Mouse (Mus musculus): Measurements from ENCODE around the gene Washc4. TPM values are rescaled to one million over a fixed set of nuclear protein-coding genes. Genes with fewer than 3 reads are reported as not detected.

Gene Washc4
- polyA plus RNA-seq, 1 experiment from 2014 or later = 38.9 TPM

- Histone ChIP-seq H3K4me2 (no peak overlapping the region), H3K36me3 (peaks cover 69% of the 10 kb centered on the region), H3K9me3 (no peaks in the 10 kb centered on the region), H3K27ac (peak overlapping the region; percentile 53), H3K9ac (no peak overlapping the region), H3K4me1 (replicated peaks) (peaks cover 9% of the 10 kb centered on the region), H3K4me3 (no peak overlapping the region), H3K27me3 (no peaks in the 10 kb centered on the region)
- 39% methylated on average over 8 of the region's 8 CpGs for WGBS
- no peak for ATAC-seq (ENCODE audit: low FRiP score)
Observed at GRCm38 (mm10) chr10:83605637-83606183, 62.2 kb downstream of the Washc4 start.

- Histone ChIP-seq H3K36me3 (peaks cover 70% of the 10 kb centered on the region), H3K9ac (no peak overlapping the region), H3K27me3 (no peaks in the 10 kb centered on the region), H3K27ac (no peak overlapping the region), H3K4me2 (no peak overlapping the region), H3K4me1 (replicated peaks) (peaks cover 9% of the 10 kb centered on the region), H3K9me3 (no peaks in the 10 kb centered on the region), H3K4me3 (no peak overlapping the region)
- ATAC-seq (ENCODE audit: low FRiP score) = no peak
- WGBS = 95% methylated on average over 3 of the region's 3 CpGs
Observed at GRCm38 (mm10) chr10:83607111-83607510, 63.6 kb downstream of the Washc4 start.

GRCm38 (mm10) chr10:83608596-83608995 is 65.0 kb downstream of the Washc4 start:
- WGBS = 82% methylated on average over 8 of the region's 8 CpGs
- H3K27me3 ChIP-seq = no peaks in the 10 kb centered on the region
- no peaks in the 10 kb centered on the region for H3K9me3 ChIP-seq
- peaks cover 9% of the 10 kb centered on the region for H3K4me1 ChIP-seq (replicated peaks)
- H3K4me2 ChIP-seq = no peak overlapping the region
- peaks cover 75% of the 10 kb centered on the region for H3K36me3 ChIP-seq
- no peak for ATAC-seq (ENCODE audit: low FRiP score)
- no peak overlapping the region for H3K9ac ChIP-seq
- no peak overlapping the region for H3K4me3 ChIP-seq
- H3K27ac ChIP-seq = no peak overlapping the region

- Histone ChIP-seq H3K4me2 (no peak overlapping the region), H3K4me1 (replicated peaks) (peaks cover 7% of the 10 kb centered on the region), H3K4me3 (no peak overlapping the region), H3K9me3 (no peaks in the 10 kb centered on the region), H3K9ac (no peak overlapping the region), H3K27me3 (no peaks in the 10 kb centered on the region), H3K27ac (no peak overlapping the region), H3K36me3 (peaks cover 82% of the 10 kb centered on the region)
- WGBS = 97% methylated on average over 7 of the region's 7 CpGs
- ATAC-seq (ENCODE audit: low FRiP score) = no peak
Observed at GRCm38 (mm10) chr10:83610518-83610917, 67.0 kb downstream of the Washc4 start.

- WGBS = 97% methylated on average over 5 of the region's 5 CpGs
- ATAC-seq (ENCODE audit: low FRiP score) = no peak
- no peak overlapping the region for H3K4me3 ChIP-seq
- H3K9ac ChIP-seq = no peak overlapping the region
- H3K9me3 ChIP-seq = no peaks in the 10 kb centered on the region
- H3K27ac ChIP-seq = no peak overlapping the region
- no peak overlapping the region for H3K4me2 ChIP-seq
- peaks cover 81% of the 10 kb centered on the region for H3K36me3 ChIP-seq
- no peaks in the 10 kb centered on the region for H3K27me3 ChIP-seq
- no peaks in the 10 kb centered on the region for H3K4me1 ChIP-seq (replicated peaks)
Observed at GRCm38 (mm10) chr10:83611863-83612262, 68.3 kb downstream of the Washc4 start.

GRCm38 (mm10) chr10:83612648-83613215 is 69.2 kb downstream of the Washc4 start:
- WGBS = 94% methylated on average over 14 of the region's 14 CpGs
- no peaks in the 10 kb centered on the region for H3K27me3 ChIP-seq
- H3K36me3 ChIP-seq = peaks cover 78% of the 10 kb centered on the region
- no peak overlapping the region for H3K9ac ChIP-seq
- H3K4me3 ChIP-seq = no peak overlapping the region
- H3K27ac ChIP-seq = no peak overlapping the region
- H3K4me1 ChIP-seq (replicated peaks) = no peaks in the 10 kb centered on the region
- H3K9me3 ChIP-seq = no peaks in the 10 kb centered on the region
- ATAC-seq (ENCODE audit: low FRiP score) = no peak
- H3K4me2 ChIP-seq = no peak overlapping the region

- no peaks in the 10 kb centered on the region for H3K27me3 ChIP-seq
- peaks cover 6% of the 10 kb centered on the region; the same call in 1 of the 2 replicates for H3K4me1 ChIP-seq (replicated peaks)
- 55% methylated on average over 10 of the region's 10 CpGs for WGBS
- no peak overlapping the region for H3K4me2 ChIP-seq
- no peak overlapping the region for H3K27ac ChIP-seq
- H3K36me3 ChIP-seq = peaks cover 60% of the 10 kb centered on the region
- H3K4me3 ChIP-seq = no peak overlapping the region
- no peak for ATAC-seq (ENCODE audit: low FRiP score)
- no peak overlapping the region for H3K9ac ChIP-seq
- no peaks in the 10 kb centered on the region for H3K9me3 ChIP-seq
Observed at GRCm38 (mm10) chr10:83617366-83617765, 73.8 kb downstream of the Washc4 start.

- no peaks in the 10 kb centered on the region for H3K9me3 ChIP-seq
- no peak for ATAC-seq (ENCODE audit: low FRiP score)
- peaks cover 6% of the 10 kb centered on the region; the same call in 1 of the 2 replicates for H3K4me1 ChIP-seq (replicated peaks)
- WGBS = 86% methylated on average over 12 of the region's 12 CpGs
- H3K9ac ChIP-seq = no peak overlapping the region; the same call in 1 of the 2 replicates
- peaks cover 52% of the 10 kb centered on the region for H3K36me3 ChIP-seq
- H3K4me2 ChIP-seq = no peak overlapping the region
- H3K27ac ChIP-seq = no peak overlapping the region
- no peak overlapping the region for H3K4me3 ChIP-seq
- no peaks in the 10 kb centered on the region for H3K27me3 ChIP-seq
Observed at GRCm38 (mm10) chr10:83618819-83619440, 75.4 kb downstream of the Washc4 start.

GRCm38 (mm10) chr10:83620350-83621055 is 77.0 kb downstream of the Washc4 start:
- WGBS = 87% methylated on average over 24 of the region's 24 CpGs
- Histone ChIP-seq H3K27me3 (no peaks in the 10 kb centered on the region), H3K27ac (no peak overlapping the region), H3K9me3 (no peaks in the 10 kb centered on the region), H3K9ac (no peak overlapping the region), H3K4me2 (no peak overlapping the region), H3K4me1 (replicated peaks) (peaks cover 6% of the 10 kb centered on the region; the same call in 1 of the 2 replicates), H3K4me3 (no peak overlapping the region), H3K36me3 (peaks cover 52% of the 10 kb centered on the region)
- ATAC-seq (ENCODE audit: low FRiP score) = no peak

GRCm38 (mm10) chr10:83624065-83624464 is 80.5 kb downstream of the Washc4 start:
- no peak for ATAC-seq (ENCODE audit: low FRiP score)

GRCm38 (mm10) chr10:83624841-83625240 is 81.3 kb downstream of the Washc4 start:
- Histone ChIP-seq H3K27me3 (no peaks in the 10 kb centered on the region), H3K36me3 (peaks cover 74% of the 10 kb centered on the region), H3K4me3 (no peak overlapping the region), H3K4me2 (no peak overlapping the region), H3K9ac (no peak overlapping the region), H3K27ac (no peak overlapping the region), H3K9me3 (no peaks in the 10 kb centered on the region), H3K4me1 (replicated peaks) (peaks cover 6% of the 10 kb centered on the region; the same call in 1 of the 2 replicates)
- 94% methylated on average over 12 of the region's 12 CpGs for WGBS
- no peak for ATAC-seq (ENCODE audit: low FRiP score)

More at GRCm38 (mm10) chr10:83624065-83624464, 80.5 kb downstream of the Washc4 start:
- no peak overlapping the region for H3K4me3 ChIP-seq
- WGBS = 86% methylated on average over 8 of the region's 8 CpGs
- H3K9me3 ChIP-seq = no peaks in the 10 kb centered on the region
- H3K27ac ChIP-seq = no peak overlapping the region
- peaks cover 6% of the 10 kb centered on the region; the same call in 1 of the 2 replicates for H3K4me1 ChIP-seq (replicated peaks)
- H3K9ac ChIP-seq = no peak overlapping the region
- peaks cover 71% of the 10 kb centered on the region for H3K36me3 ChIP-seq
- H3K4me2 ChIP-seq = no peak overlapping the region
- H3K27me3 ChIP-seq = no peaks in the 10 kb centered on the region

GRCm38 (mm10) chr10:83627113-83627687 is 83.6 kb downstream of the Washc4 start:
- Histone ChIP-seq H3K27ac (no peak overlapping the region), H3K36me3 (peaks cover 63% of the 10 kb centered on the region), H3K4me3 (no peak overlapping the region), H3K4me2 (no peak overlapping the region), H3K4me1 (replicated peaks) (no peaks in the 10 kb centered on the region; the same call in 1 of the 2 replicates), H3K9ac (no peak overlapping the region), H3K9me3 (no peaks in the 10 kb centered on the region), H3K27me3 (no peaks in the 10 kb centered on the region)
- 95% methylated on average over 9 of the region's 9 CpGs for WGBS
- no peak for ATAC-seq (ENCODE audit: low FRiP score)
